Mouse (Mus musculus) small intestine, adult 2 months (tissue): Measurements from ENCODE around the gene Rdh11.

Experiments used
- CTCF ChIP-seq: fragments of 200-500 bp; IDR thresholded peaks from 2 replicates; pipeline ENCODE4 v1.5.1; 2012; ENCODE audit warnings: low read depth, mild to moderate bottlenecking, control low read depth, inconsistent platforms, low read length, moderate library complexity, mixed read lengths; ENCODE audit not compliant: insufficient replicate concordance, insufficient read length; ENCODE audit errors: extremely low read depth
- POLR2A ChIP-seq: fragments of 200-500 bp; IDR thresholded peaks from 2 replicates; pipeline ENCODE4 v1.6.1; 2012; ENCODE audit warnings: low read depth, mild to moderate bottlenecking, control low read depth, inconsistent platforms, low read length, moderate library complexity

- TF ChIP-seq CTCF, result no peak; the same call in 1 of the 2 replicates
- no peak for TF ChIP-seq POLR2A
These were observed 60.9 kb downstream of the Rdh11 start for GRCm38 (mm10) chr12:79131178-79131675.
